28 mouse cellular contexts compared by ENCODE assay signal in genomic region chr3:34314798-34315197, GRCm38 (mm10).
DNase-seq lines count a peak whose midpoint lies in the region; ATAC-seq and TF ChIP-seq lines count a peak whose summit lies in the region.
"Had no signal": no experiment of that assay in that cellular context is flagged by ENCODE, and none has a peak within 500 bp of the region (broad histone marks: within the 10 kb centered on the region; RNA-seq: fewer than 3 reads in every experiment).

No protein-coding gene starts in this region.

- no peak for TF ChIP-seq CTCF in brain, embryonic 14.5 days (IDR thresholded peaks at IDR 0.05; ENCODE audit: borderline replicate concordance, extremely low read depth, insufficient read depth, insufficient read length)

- peaks cover 10% of the 10 kb centered on the region; the same call in 1 of the 2 replicates for H3K27me3 ChIP-seq in forebrain, embryonic 12.5 days
- H3K27me3 ChIP-seq in forebrain, embryonic 10.5 days (ENCODE audit: poor library complexity, severe bottlenecking): peaks cover 18% of the 10 kb centered on the region; the same call in 1 of the 2 replicates
- peaks cover 24% of the 10 kb centered on the region for H3K27me3 ChIP-seq in midbrain, embryonic 12.5 days
- H3K27me3 ChIP-seq in midbrain, embryonic 15.5 days (replicated peaks): no peaks in the 10 kb centered on the region
- no peaks in the 10 kb centered on the region for H3K27me3 ChIP-seq in forebrain, embryonic 14.5 days (replicated peaks; ENCODE audit: control insufficient read depth, insufficient read depth, low read length)
- H3K27me3 ChIP-seq in embryonic facial prominence, embryonic 10.5 days (replicated peaks; ENCODE audit: low read depth, poor library complexity, severe bottlenecking): 0 out of 2 replicates have a peak, but pooled peaks cover 4% of the 10 kb centered on the region
- H3K27me3 ChIP-seq: CH12.LX; embryonic facial prominence, embryonic 12.5 days; embryonic facial prominence, embryonic 15.5 days; heart, embryonic 13.5 days; hindbrain, embryonic 12.5 days had no signal

- H3K9me3 ChIP-seq in forebrain, embryonic 12.5 days: no peaks in the 10 kb centered on the region
- H3K9me3 ChIP-seq in forebrain, embryonic 10.5 days: no peaks in the 10 kb centered on the region
- no peaks in the 10 kb centered on the region for H3K9me3 ChIP-seq in midbrain, embryonic 12.5 days
- H3K9me3 ChIP-seq in midbrain, embryonic 15.5 days: no peaks in the 10 kb centered on the region
- H3K9me3 ChIP-seq in forebrain, embryonic 14.5 days (replicated peaks; ENCODE audit: control insufficient read depth, low read length): no peaks in the 10 kb centered on the region
- H3K9me3 ChIP-seq in embryonic facial prominence, embryonic 10.5 days: no peaks in the 10 kb centered on the region
- H3K9me3 ChIP-seq: embryonic facial prominence, embryonic 12.5 days; embryonic facial prominence, embryonic 15.5 days; G1E; heart, embryonic 10.5 days; heart, embryonic 13.5 days; hindbrain, embryonic 12.5 days had no signal

- TF ChIP-seq POLR2A in brain, embryonic 14.5 days (IDR thresholded peaks at IDR 0.05; ENCODE audit: borderline replicate concordance, extremely low read depth, insufficient read depth, insufficient read length, poor library complexity, severe bottlenecking): no peak

- 20% methylated on average over 8 of the region's 8 CpGs for WGBS in forebrain, embryonic 12.5 days
- WGBS in forebrain, embryonic 10.5 days: 53% methylated on average over 8 of the region's 8 CpGs
- 56% methylated on average over 8 of the region's 8 CpGs for WGBS in midbrain, embryonic 12.5 days
- WGBS in midbrain, embryonic 15.5 days: 51% methylated on average over 8 of the region's 8 CpGs
- 8% methylated on average over 8 of the region's 8 CpGs for WGBS in forebrain, embryonic 14.5 days
- WGBS in embryonic facial prominence, embryonic 10.5 days: 77% methylated on average over 8 of the region's 8 CpGs

- H3K4me2 ChIP-seq in forebrain, embryonic 12.5 days: peak overlapping the region; percentile 31
- peak overlapping the region; percentile 11; the same call in 1 of the 2 replicates for H3K4me2 ChIP-seq in midbrain, embryonic 12.5 days (replicated peaks)
- H3K4me2 ChIP-seq in midbrain, embryonic 15.5 days: no peak overlapping the region
- H3K4me2 ChIP-seq in forebrain, embryonic 14.5 days (ENCODE audit: low read length): peak overlapping the region; percentile 18; the same call in 1 of the 2 replicates
- H3K4me2 ChIP-seq: embryonic facial prominence, embryonic 12.5 days; embryonic facial prominence, embryonic 15.5 days; heart, embryonic 13.5 days; hindbrain, embryonic 12.5 days had no signal

- no peaks in the 10 kb centered on the region for H3K36me3 ChIP-seq in forebrain, embryonic 12.5 days (replicated peaks)
- no peaks in the 10 kb centered on the region for H3K36me3 ChIP-seq in forebrain, embryonic 10.5 days (replicated peaks)
- no peaks in the 10 kb centered on the region for H3K36me3 ChIP-seq in midbrain, embryonic 12.5 days
- no peaks in the 10 kb centered on the region for H3K36me3 ChIP-seq in midbrain, embryonic 15.5 days (replicated peaks)
- H3K36me3 ChIP-seq in forebrain, embryonic 14.5 days (ENCODE audit: control insufficient read depth, insufficient read depth, low read length): no peaks in the 10 kb centered on the region
- H3K36me3 ChIP-seq in embryonic facial prominence, embryonic 10.5 days (replicated peaks): no peaks in the 10 kb centered on the region
- H3K36me3 ChIP-seq: embryonic facial prominence, embryonic 12.5 days; embryonic facial prominence, embryonic 15.5 days; G1E; heart, embryonic 10.5 days; heart, embryonic 13.5 days; hindbrain, embryonic 12.5 days had no signal

- DNase-seq in forebrain, embryonic 10.5 days (ENCODE audit: extremely low spot score, low spot score): no peak
- peak; percentile 67 for DNase-seq in brain, embryonic 14.5 days (ENCODE audit: low read depth)
- peak; percentile 40 for DNase-seq in forebrain, embryonic 14.5 days (ENCODE audit: low spot score)
- DNase-seq in embryonic facial prominence, embryonic 10.5 days (ENCODE audit: low spot score): no peak
- no peak for DNase-seq in layer of hippocampus, adult 18-20 months (ENCODE audit: low spot score in 2 of 2)
- DNase-seq: adrenal gland, postnatal 10 days; B cell, adult 2 months; cerebellum, adult 11-12 months; cerebellum, adult 8-10 months; cerebellum, postnatal 14 days; gastrocnemius, postnatal 10 days; gastrocnemius, postnatal 36 days; heart, adult 2 months; heart, postnatal 14 days; heart, postnatal 4 days; kidney, adult 2 months had no signal

- no peak overlapping the region for H3K4me3 ChIP-seq in forebrain, embryonic 12.5 days (replicated peaks)
- no peak overlapping the region for H3K4me3 ChIP-seq in forebrain, embryonic 10.5 days
- no peak overlapping the region for H3K4me3 ChIP-seq in midbrain, embryonic 12.5 days
- H3K4me3 ChIP-seq in midbrain, embryonic 15.5 days: no peak overlapping the region
- H3K4me3 ChIP-seq in forebrain, embryonic 14.5 days (ENCODE audit: low read depth, low read length): no peak overlapping the region
- H3K4me3 ChIP-seq in embryonic facial prominence, embryonic 10.5 days: no peak overlapping the region
- H3K4me3 ChIP-seq: embryonic facial prominence, embryonic 12.5 days; embryonic facial prominence, embryonic 15.5 days; heart, adult 2 months; heart, embryonic 10.5 days; heart, embryonic 13.5 days; hindbrain, embryonic 12.5 days had no signal

- H3K9ac ChIP-seq in forebrain, embryonic 12.5 days: no peak overlapping the region
- H3K9ac ChIP-seq in midbrain, embryonic 12.5 days (replicated peaks): no peak overlapping the region
- H3K9ac ChIP-seq in midbrain, embryonic 15.5 days: no peak overlapping the region
- H3K9ac ChIP-seq in forebrain, embryonic 14.5 days (ENCODE audit: low read length): no peak overlapping the region
- H3K9ac ChIP-seq: embryonic facial prominence, embryonic 12.5 days; embryonic facial prominence, embryonic 15.5 days; heart, embryonic 13.5 days; hindbrain, embryonic 12.5 days had no signal

- ATAC-seq in forebrain, embryonic 12.5 days (ENCODE audit: low FRiP score): peak; percentile 45; the same call in 1 of the 2 replicates
- ATAC-seq in midbrain, embryonic 12.5 days (ENCODE audit: low FRiP score, low read depth): no peak
- ATAC-seq in midbrain, embryonic 15.5 days (replicated peaks): no peak
- ATAC-seq in forebrain, embryonic 14.5 days: 0 out of 2 replicates have a peak, but pooled peaks have one; percentile 12
- ATAC-seq: intestine, postnatal 0 days; Patski had no signal

- H3K4me1 ChIP-seq in forebrain, embryonic 12.5 days: peaks cover 38% of the 10 kb centered on the region
- H3K4me1 ChIP-seq in forebrain, embryonic 10.5 days: peaks cover 49% of the 10 kb centered on the region
- H3K4me1 ChIP-seq in midbrain, embryonic 12.5 days: peaks cover 31% of the 10 kb centered on the region
- H3K4me1 ChIP-seq in midbrain, embryonic 15.5 days: peaks cover 25% of the 10 kb centered on the region
- H3K4me1 ChIP-seq in forebrain, embryonic 14.5 days (ENCODE audit: control insufficient read depth, insufficient read depth, low read length): peaks cover 24% of the 10 kb centered on the region
- H3K4me1 ChIP-seq in embryonic facial prominence, embryonic 10.5 days: peaks cover 9% of the 10 kb centered on the region
- H3K4me1 ChIP-seq: embryonic facial prominence, embryonic 12.5 days; embryonic facial prominence, embryonic 15.5 days; heart, embryonic 10.5 days; heart, embryonic 13.5 days had no signal

- H3K27ac ChIP-seq in forebrain, embryonic 12.5 days: no peak overlapping the region
- no peak overlapping the region for H3K27ac ChIP-seq in forebrain, embryonic 10.5 days
- no peak overlapping the region for H3K27ac ChIP-seq in midbrain, embryonic 12.5 days (replicated peaks)
- H3K27ac ChIP-seq in midbrain, embryonic 15.5 days: no peak overlapping the region
- 0 out of 2 replicates have a peak overlapping the region, but pooled peaks have one; percentile 6 for H3K27ac ChIP-seq in forebrain, embryonic 14.5 days (ENCODE audit: low read depth, low read length)
- H3K27ac ChIP-seq in embryonic facial prominence, embryonic 10.5 days (replicated peaks): no peak overlapping the region
- H3K27ac ChIP-seq: embryonic facial prominence, embryonic 12.5 days; embryonic facial prominence, embryonic 15.5 days; heart, adult 2 months; heart, embryonic 10.5 days; heart, embryonic 13.5 days; hindbrain, embryonic 12.5 days had no signal

Comparison
In these comparisons a context has a peak if more than half of its experiments do, and no peak if none do; other contexts are left out.
1. DNase-seq: peak in brain, embryonic 14.5 days (single experiment) and forebrain, embryonic 14.5 days (single experiment); none in forebrain, embryonic 10.5 days (single experiment), embryonic facial prominence, embryonic 10.5 days (single experiment) and layer of hippocampus, adult 18-20 months (0 of 2).
2. ATAC-seq: peak in forebrain, embryonic 12.5 days (single experiment) and forebrain, embryonic 14.5 days (single experiment); none in midbrain, embryonic 12.5 days (single experiment) and midbrain, embryonic 15.5 days (single experiment).